Mouse (Mus musculus): ENCODE results near the gene 4930426L09Rik.
A peak's percentile ranks its signal among the peaks of the same experiment; 100 is the strongest.

The 4930426L09Rik gene

GRCm38 (mm10) chr2:18998054-18998478, at the start of gene 4930426L09Rik, which contains the start of gene Pip4k2a:
Gene 4930426L09Rik, plus strand, starts transcription at chr2:18998343.
Gene Pip4k2a, minus strand, starts transcription at chr2:18998126.
- peak; percentile 94 for DNase-seq

GRCm38 (mm10) chr2:18948741-18949140, 49.4 kb upstream of the 4930426L09Rik start:
- no peak for DNase-seq

- DNase-seq: no peak
Observed at GRCm38 (mm10) chr2:18950758-18951157, 47.4 kb upstream of the 4930426L09Rik start.

- DNase-seq: peak; percentile 29
Observed at GRCm38 (mm10) chr2:18952102-18952673, 46.0 kb upstream of the 4930426L09Rik start.

GRCm38 (mm10) chr2:18954422-18954821, 43.7 kb upstream of the 4930426L09Rik start:
- no peak for DNase-seq

GRCm38 (mm10) chr2:18955022-18955421, 43.1 kb upstream of the 4930426L09Rik start:
- DNase-seq: no peak

- no peak for DNase-seq
Observed at GRCm38 (mm10) chr2:18955671-18956070, 42.5 kb upstream of the 4930426L09Rik start.

GRCm38 (mm10) chr2:18956424-18956823, 41.7 kb upstream of the 4930426L09Rik start:
- DNase-seq: no peak

GRCm38 (mm10) chr2:18956945-18957344, 41.2 kb upstream of the 4930426L09Rik start:
- no peak for DNase-seq

GRCm38 (mm10) chr2:18957459-18957858, 40.7 kb upstream of the 4930426L09Rik start:
- no peak for DNase-seq

GRCm38 (mm10) chr2:18958044-18958443, 40.1 kb upstream of the 4930426L09Rik start:
- no peak for DNase-seq

- no peak for DNase-seq
Observed at GRCm38 (mm10) chr2:18958501-18958900, 39.6 kb upstream of the 4930426L09Rik start.

- DNase-seq: no peak
Observed at GRCm38 (mm10) chr2:18959008-18959407, 39.1 kb upstream of the 4930426L09Rik start.

GRCm38 (mm10) chr2:18959558-18959957, 38.6 kb upstream of the 4930426L09Rik start:
- DNase-seq: no peak

GRCm38 (mm10) chr2:18960376-18960973, 37.7 kb upstream of the 4930426L09Rik start:
- DNase-seq: no peak

- no peak for DNase-seq
Observed at GRCm38 (mm10) chr2:18962502-18962901, 35.6 kb upstream of the 4930426L09Rik start.

- no peak for DNase-seq
Observed at GRCm38 (mm10) chr2:18963286-18964040, 34.7 kb upstream of the 4930426L09Rik start.

GRCm38 (mm10) chr2:18965108-18965507, 33.0 kb upstream of the 4930426L09Rik start:
- no peak for DNase-seq

GRCm38 (mm10) chr2:18965950-18966349, 32.2 kb upstream of the 4930426L09Rik start:
- no peak for DNase-seq

GRCm38 (mm10) chr2:18966566-18966965, 31.6 kb upstream of the 4930426L09Rik start:
- no peak for DNase-seq

- no peak for DNase-seq
Observed at GRCm38 (mm10) chr2:18967451-18968063, 30.6 kb upstream of the 4930426L09Rik start.

- DNase-seq: no peak
Observed at GRCm38 (mm10) chr2:18969066-18969681, 29.0 kb upstream of the 4930426L09Rik start.

GRCm38 (mm10) chr2:18970461-18970860, 27.7 kb upstream of the 4930426L09Rik start:
- no peak for DNase-seq
